In genomic region chr9:21926784-21927183, GRCm38 (mm10) we compare ENCODE assay signal across 8 mouse cellular contexts. TPM values are rescaled to one million over a fixed set of nuclear protein-coding genes. Genes with fewer than 3 reads are reported as not detected.
DNase-seq lines count a peak whose midpoint lies in the region; ATAC-seq and TF ChIP-seq lines count a peak whose summit lies in the region.

No protein-coding gene starts in this region.

- ATAC-seq in hindbrain, embryonic 12.5 days (ENCODE audit: low FRiP score) = 0 out of 2 replicates have a peak, but pooled peaks have one; percentile 1

- peak overlapping the region; percentile 69 for H3K9ac ChIP-seq in hindbrain, embryonic 12.5 days

- H3K4me1 ChIP-seq in hindbrain, embryonic 12.5 days = peaks cover 11% of the 10 kb centered on the region

- H3K27me3 ChIP-seq in hindbrain, embryonic 12.5 days = no peaks in the 10 kb centered on the region

- intact Hi-C loops in gastrocnemius, adult 2 months (cut with DNase I) = loop anchor here (1.0 kb wide), 1 partner anchor 31 kb away; no protein-coding TSS in a partner anchor

- DNase-seq in gastrocnemius, adult 2 months = no peak
- DNase-seq in gastrocnemius, postnatal 10 days = no peak
- peak; percentile 53 for DNase-seq in NIH3T3 (ENCODE audit: low read depth)
- peak; percentile 25 for DNase-seq in lung, postnatal 10 days
- DNase-seq in yolk sac, embryonic 10.5 days (ENCODE audit: low spot score) = peak; percentile 17
- DNase-seq in retina, postnatal 1 day = no peak
- DNase-seq in spleen, postnatal 10 days (ENCODE audit: low spot score in 2 of 2) = no peak

- peak overlapping the region; percentile 74 for H3K4me3 ChIP-seq in gastrocnemius, adult 2 months
- H3K4me3 ChIP-seq in hindbrain, embryonic 12.5 days = peak overlapping the region; percentile 53

- WGBS in hindbrain, embryonic 12.5 days = 3% methylated on average over 6 of the region's 6 CpGs

- 0 out of 2 replicates have a peak, but pooled peaks cover 3% of the 10 kb centered on the region for H3K36me3 ChIP-seq in hindbrain, embryonic 12.5 days

- H3K4me2 ChIP-seq in hindbrain, embryonic 12.5 days (replicated peaks) = peak overlapping the region; percentile 62

- H3K9me3 ChIP-seq in hindbrain, embryonic 12.5 days (replicated peaks) = no peaks in the 10 kb centered on the region

- TF ChIP-seq CTCF in gastrocnemius, adult 2 months (IDR thresholded peaks at IDR 0.05) = no peak

- peak overlapping the region; percentile 83 for H3K27ac ChIP-seq in gastrocnemius, adult 2 months
- H3K27ac ChIP-seq in hindbrain, embryonic 12.5 days = peak overlapping the region; percentile 72

RNA-seq across cellular contexts. Expression of gene Ccdc159, which starts 0.5 kb away (rescaled TPM):
- total RNA-seq in gastrocnemius, adult 2 months (2021) = 1 to 10 TPM in 1 of 2 experiments, under 1 TPM in 1; 0.66 to 1.1 TPM
- total RNA-seq in gastrocnemius, postnatal 10 days (2021) = under 1 TPM; 0.45 to 0.97 TPM
- polyA plus RNA-seq in hindbrain, embryonic 12.5 days (2016; fragmentation: Nextera tagmentation; extraction: Ambion mirVana) = 8.8 and 9.2 TPM in 2 replicates

RNA-seq across cellular contexts. Expression of gene Tmem205, which starts 0.6 kb away (rescaled TPM):
- 10 to 100 TPM; 11.6 to 11.8 TPM for total RNA-seq in gastrocnemius, adult 2 months (2021)
- total RNA-seq in gastrocnemius, postnatal 10 days (2021) = 10 to 100 TPM; 13.0 to 16.9 TPM
- 37.0 and 37.5 TPM in 2 replicates for polyA plus RNA-seq in hindbrain, embryonic 12.5 days (2016; fragmentation: Nextera tagmentation; extraction: Ambion mirVana)

RNA-seq across cellular contexts. Expression of gene Rab3d, which starts 8.8 kb away (rescaled TPM):
- total RNA-seq in gastrocnemius, adult 2 months (2021) = 1 to 10 TPM; 2.6 to 3.5 TPM
- 1 to 10 TPM; 5.4 to 6.2 TPM for total RNA-seq in gastrocnemius, postnatal 10 days (2021)
- polyA plus RNA-seq in hindbrain, embryonic 12.5 days (2016; fragmentation: Nextera tagmentation; extraction: Ambion mirVana) = 15.5 and 16.3 TPM in 2 replicates

RNA-seq across cellular contexts. Expression of gene Plppr2, which starts 10.0 kb away (rescaled TPM):
- total RNA-seq in gastrocnemius, adult 2 months (2021) = under 1 TPM; 0.36 to 0.98 TPM
- 1 to 10 TPM; 2.3 to 3.3 TPM for total RNA-seq in gastrocnemius, postnatal 10 days (2021)
- 48.3 and 54.9 TPM in 2 replicates for polyA plus RNA-seq in hindbrain, embryonic 12.5 days (2016; fragmentation: Nextera tagmentation; extraction: Ambion mirVana)

RNA-seq across cellular contexts. Expression of gene Swsap1, which starts 28.8 kb away (rescaled TPM):
- 1 to 10 TPM; 1.7 to 3.1 TPM for total RNA-seq in gastrocnemius, adult 2 months (2021)
- 1 to 10 TPM; 3.1 to 3.6 TPM for total RNA-seq in gastrocnemius, postnatal 10 days (2021)
- polyA plus RNA-seq in hindbrain, embryonic 12.5 days (2016; fragmentation: Nextera tagmentation; extraction: Ambion mirVana) = 7.2 and 9.5 TPM in 2 replicates

Comparison
In these comparisons a context has a peak if more than half of its experiments do, and no peak if none do; other contexts are left out.
1. DNase-seq: peak in NIH3T3 (single experiment), lung, postnatal 10 days (single experiment) and yolk sac, embryonic 10.5 days (single experiment); none in gastrocnemius, adult 2 months (single experiment), gastrocnemius, postnatal 10 days (single experiment), retina, postnatal 1 day (single experiment) and spleen, postnatal 10 days (0 of 2).